Mouse (Mus musculus): ENCODE data around the gene Cubn. TPM values are rescaled to one million over a fixed set of nuclear protein-coding genes. Genes with fewer than 3 reads are reported as not detected.

Cubn gene
- total and polyA plus RNA-seq, 3 experiments, result 0.03 TPM; not detected in 2

- Histone ChIP-seq H3K4me3 (ENCODE audit: control insufficient read depth in 1 of 2, insufficient read depth in 1 of 2, low read depth in 2 of 2, low read length in 2 of 2) (no peak overlapping the region), H3K27me3 (ENCODE audit: control insufficient read depth in 1 of 2, insufficient read depth in 2 of 2, low read length in 2 of 2) (no peaks in the 10 kb centered on the region), H3K36me3 (ENCODE audit: control insufficient read depth in 1 of 2, insufficient read depth in 2 of 2, low read length in 2 of 2) (no peaks in the 10 kb centered on the region), H3K27ac (ENCODE audit: control insufficient read depth, low read depth, low read length) (no peak overlapping the region), H3K9ac (ENCODE audit: control insufficient read depth, low read depth, low read length, poor library complexity, severe bottlenecking) (no peak overlapping the region), H3K79me2 (ENCODE audit: control insufficient read depth, insufficient read depth, low read length, poor library complexity) (no peaks in the 10 kb centered on the region), H3K4me1 (ENCODE audit: control insufficient read depth in 1 of 2, insufficient read depth in 2 of 2, low read length in 2 of 2) (no peaks in the 10 kb centered on the region), H3K9me3 (replicated peaks; ENCODE audit: insufficient read depth, low read length) (no peaks in the 10 kb centered on the region)
- no peak for DNase-seq (ENCODE audit: low read depth, low spot score)
- TF ChIP-seq CHD2 (IDR thresholded peaks at IDR 0.05; ENCODE audit: low read length) (no peak), NRF1 (IDR thresholded peaks at IDR 0.05; ENCODE audit: insufficient read depth, low read depth, low read length, poor library complexity, severe bottlenecking) (no peak), MYC (IDR thresholded peaks at IDR 0.05; ENCODE audit: low read depth, low read length) (no peak), ZC3H11A (IDR thresholded peaks at IDR 0.05; ENCODE audit: low read depth, low read length) (no peak), HCFC1 (IDR thresholded peaks at IDR 0.05; ENCODE audit: low read depth, low read length) (no peak), TBP (IDR thresholded peaks at IDR 0.05; ENCODE audit: low read depth, low read length) (no peak), ELF1 (IDR thresholded peaks at IDR 0.05; ENCODE audit: low read depth, low read length) (no peak), USF2 (IDR thresholded peaks at IDR 0.05; ENCODE audit: borderline replicate concordance in 1 of 2, insufficient read depth in 1 of 2, low read depth in 1 of 2, low read length in 2 of 2) (no peak), CTCF (IDR thresholded peaks at IDR 0.05 in 2 of 3, conservative IDR thresholded peaks at IDR 0.05 in 1 of 3; ENCODE audit: control insufficient read depth in 1 of 3, insufficient read depth in 1 of 3, low read depth in 2 of 3, low read length in 3 of 3, poor library complexity in 1 of 3, severe bottlenecking in 1 of 3) (no peak), EP300 (IDR thresholded peaks at IDR 0.05; ENCODE audit: low read depth in 1 of 2, low read length in 2 of 2) (no peak), KAT2A (conservative IDR thresholded peaks at IDR 0.05; ENCODE audit: low read depth, low read length) (no peak), RCOR1 (IDR thresholded peaks at IDR 0.05; ENCODE audit: low read depth, low read length) (no peak)
Observed at GRCm38 (mm10) chr2:13235696-13236095, 255.9 kb downstream of the Cubn start.

- no peaks in the 10 kb centered on the region for H3K79me2 ChIP-seq (ENCODE audit: control insufficient read depth, insufficient read depth, low read length, poor library complexity)
- no peak overlapping the region for H3K9ac ChIP-seq (ENCODE audit: control insufficient read depth, low read depth, low read length, poor library complexity, severe bottlenecking)
- H3K27me3 ChIP-seq (ENCODE audit: control insufficient read depth in 1 of 2, insufficient read depth in 2 of 2, low read length in 2 of 2), result no peaks in the 10 kb centered on the region
- DNase-seq (ENCODE audit: low read depth, low spot score), result no peak
- no peak overlapping the region for H3K27ac ChIP-seq (ENCODE audit: control insufficient read depth, low read depth, low read length)
- no peaks in the 10 kb centered on the region for H3K36me3 ChIP-seq (ENCODE audit: control insufficient read depth in 1 of 2, insufficient read depth in 2 of 2, low read length in 2 of 2)
- no peaks in the 10 kb centered on the region for H3K4me1 ChIP-seq (ENCODE audit: control insufficient read depth in 1 of 2, insufficient read depth in 2 of 2, low read length in 2 of 2)
- no peaks in the 10 kb centered on the region for H3K9me3 ChIP-seq (replicated peaks; ENCODE audit: insufficient read depth, low read length)
- no peak for TF ChIP-seq USF2 (IDR thresholded peaks at IDR 0.05; ENCODE audit: borderline replicate concordance in 1 of 2, insufficient read depth in 1 of 2, low read depth in 1 of 2, low read length in 2 of 2)
- no peak for TF ChIP-seq UBTF (IDR thresholded peaks at IDR 0.05; ENCODE audit: borderline replicate concordance, insufficient read depth, low read depth, low read length)
- no peak for TF ChIP-seq CHD2 (IDR thresholded peaks at IDR 0.05; ENCODE audit: low read length)
- TF ChIP-seq NELFE (IDR thresholded peaks at IDR 0.05; ENCODE audit: low read depth, low read length), result no peak
- TF ChIP-seq JUND (IDR thresholded peaks at IDR 0.05; ENCODE audit: low read depth, low read length), result no peak
- no peak for TF ChIP-seq HCFC1 (IDR thresholded peaks at IDR 0.05; ENCODE audit: low read depth, low read length)
- H3K4me3 ChIP-seq (ENCODE audit: control insufficient read depth in 1 of 2, insufficient read depth in 1 of 2, low read depth in 2 of 2, low read length in 2 of 2), result no peak overlapping the region
Observed at GRCm38 (mm10) chr2:13234796-13235195, 256.8 kb downstream of the Cubn start.
